Mouse (Mus musculus) urinary bladder, adult 2 months (tissue): ENCODE measurements around the gene Kank3. TPM values are rescaled to one million over a fixed set of nuclear protein-coding genes. Genes with fewer than 3 reads are reported as not detected.

ENCODE experiments used
- DNase-seq: peaks from one replicate; pipeline ENCODE4 v3.0.0; 2022; ENCODE audit warnings: low spot score
- polyA plus RNA-seq: library from polyadenylated mRNA; depleted of rRNA; stranded (reverse); fragments of >200 nt; gene quantifications from 2 replicates; pipeline ENCODE4 v1.2.3, GENCODE M21; 2012; rRNA removed

Kank3 gene
- polyA plus RNA-seq, 1 experiment = 79.0 TPM

- DNase-seq = no peak
Measured at GRCm38 (mm10) chr17:33857816-33858215, 47.5 kb downstream of the Kank3 start.

- DNase-seq = no peak
Measured at GRCm38 (mm10) chr17:33865330-33866030, 55.2 kb downstream of the Kank3 start.

Other genes starting within 250 kb of the Kank3 start
- gene Zfp414, start 181.4 kb upstream of the Kank3 start, polyA plus RNA-seq = 53.8 and 58.6 TPM in 2 replicates
- 1.4 and 1.8 TPM in 2 replicates for gene Pram1, start 172.5 kb upstream of the Kank3 start, polyA plus RNA-seq
- 107 and 131 TPM in 2 replicates for gene Hnrnpm, start 123.7 kb upstream of the Kank3 start, polyA plus RNA-seq
- 106 and 118 TPM in 2 replicates for gene March2, start 91.8 kb upstream of the Kank3 start, polyA plus RNA-seq
- gene Rab11b, start 50.0 kb upstream of the Kank3 start, polyA plus RNA-seq = 238 and 246 TPM in 2 replicates
- 7.7 and 11.3 TPM in 2 replicates for gene Angptl4, start 28.7 kb upstream of the Kank3 start, polyA plus RNA-seq
- gene Rps28, start 14.0 kb downstream of the Kank3 start, polyA plus RNA-seq = 1,557 and 1,878 TPM in 2 replicates
- 307 and 382 TPM in 2 replicates for gene Ndufa7, start 14.1 kb downstream of the Kank3 start, polyA plus RNA-seq
- 21.4 and 21.5 TPM in 2 replicates for gene Cd320, start 32.6 kb downstream of the Kank3 start, polyA plus RNA-seq
- gene Gm7029, start 63.3 kb downstream of the Kank3 start, polyA plus RNA-seq = not detected in 2 replicates
- 2.2 and 3.3 TPM in 2 replicates for gene Kifc1, start 80.1 kb downstream of the Kank3 start, polyA plus RNA-seq
- 0.14 and 0.15 TPM in 2 replicates for gene Platr17, start 94.6 kb downstream of the Kank3 start, polyA plus RNA-seq
- gene Daxx, start 98.9 kb downstream of the Kank3 start, polyA plus RNA-seq = 28.1 and 31.0 TPM in 2 replicates
- 84.7 and 122 TPM in 2 replicates for gene Tapbp, start 105.4 kb downstream of the Kank3 start, polyA plus RNA-seq
- 20.1 and 23.1 TPM in 2 replicates for gene Zbtb22, start 105.4 kb downstream of the Kank3 start, polyA plus RNA-seq
- gene Rgl2, start 119.0 kb downstream of the Kank3 start, polyA plus RNA-seq = 132 and 164 TPM in 2 replicates
- gene Pfdn6, start 129.8 kb downstream of the Kank3 start, polyA plus RNA-seq = 86.5 and 87.2 TPM in 2 replicates
- gene Wdr46, start 130.1 kb downstream of the Kank3 start, polyA plus RNA-seq = 15.8 and 17.2 TPM in 2 replicates
- gene B3galt4, start 141.0 kb downstream of the Kank3 start, polyA plus RNA-seq = 7.7 TPM in 2 replicates
- 39.3 and 39.7 TPM in 2 replicates for gene Vps52, start 145.3 kb downstream of the Kank3 start, polyA plus RNA-seq
- 1,060 and 1,160 TPM in 2 replicates for gene Rps18, start 145.5 kb downstream of the Kank3 start, polyA plus RNA-seq
- gene H2-K1, start 189.8 kb downstream of the Kank3 start, polyA plus RNA-seq = 987 and 1,071 TPM in 2 replicates
- gene Ring1, start 214.2 kb downstream of the Kank3 start, polyA plus RNA-seq = 46.1 and 76.8 TPM in 2 replicates
- gene H2-Ke6, start 217.5 kb downstream of the Kank3 start, polyA plus RNA-seq = 86.6 and 112 TPM in 2 replicates
- 106 and 110 TPM in 2 replicates for gene Slc39a7, start 221.2 kb downstream of the Kank3 start, polyA plus RNA-seq
- gene Rxrb, start 221.3 kb downstream of the Kank3 start, polyA plus RNA-seq = 47.7 and 53.1 TPM in 2 replicates
- gene Col11a2, start 228.9 kb downstream of the Kank3 start, polyA plus RNA-seq = 0.99 and 1.8 TPM in 2 replicates